Mouse (Mus musculus): Measurements from ENCODE around the gene Cdc42ep4. TPM values are rescaled to one million over a fixed set of nuclear protein-coding genes. Genes with fewer than 3 reads are reported as not detected.

Gene Cdc42ep4
- polyA plus RNA-seq, 1 experiment: not detected

DNA sequence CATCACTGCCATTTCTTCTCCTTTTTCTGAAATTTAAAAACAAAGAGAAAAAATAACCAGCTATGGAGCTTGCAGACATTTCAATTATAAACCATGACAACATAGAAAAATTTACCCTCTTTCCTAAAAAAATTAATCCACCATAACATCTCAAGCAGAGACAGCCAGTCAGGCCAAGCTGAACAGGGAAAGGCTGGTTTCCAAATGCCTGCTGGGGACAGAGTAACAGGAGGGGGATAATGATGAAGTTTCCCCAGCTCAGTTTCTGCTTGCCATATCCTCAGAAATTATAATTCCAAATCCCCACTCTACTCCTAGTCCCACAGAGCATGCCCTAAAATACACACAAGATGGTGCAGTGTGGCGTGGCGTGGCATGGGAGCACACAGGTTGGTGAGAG, 74.3 kb downstream of the Cdc42ep4 start:
- Histone ChIP-seq H3K27ac (ENCODE audit: insufficient read depth, low read depth, low read length) (no peak overlapping the region), H3K4me1 (ENCODE audit: control insufficient read depth, insufficient read depth, low read length) (peaks cover 5% of the 10 kb centered on the region; the same call in 1 of the 2 replicates), H3K4me3 (ENCODE audit: insufficient read depth, low read depth, low read length) (no peak overlapping the region)
- TF ChIP-seq POLR2A (IDR thresholded peaks at IDR 0.05; ENCODE audit: insufficient read depth, low read depth, low read length) (no peak), CTCF (IDR thresholded peaks at IDR 0.05; ENCODE audit: insufficient read depth, low read depth, low read length) (no peak)
- WGBS: 96% methylated on average over 2 of the region's 2 CpGs

Other genes with a start within 250 kb of the Cdc42ep4 start
- not detected in 2 replicates for gene Sstr2, start 132.5 kb downstream of the Cdc42ep4 start, polyA plus RNA-seq (2012; ENCODE audit: insufficient read depth, insufficient read length, low replicate concordance, missing spikeins)
- gene Cog1, start 102.7 kb downstream of the Cdc42ep4 start, polyA plus RNA-seq (2012; ENCODE audit: insufficient read depth, insufficient read length, low replicate concordance, missing spikeins): not detected in 2 replicates
- gene Slc39a11, start 101.8 kb downstream of the Cdc42ep4 start, polyA plus RNA-seq (2012; ENCODE audit: insufficient read depth, insufficient read length, low replicate concordance, missing spikeins): not detected in 2 replicates
- gene Fam104a, start 67.7 kb downstream of the Cdc42ep4 start, polyA plus RNA-seq (2012; ENCODE audit: insufficient read depth, insufficient read length, low replicate concordance, missing spikeins): not detected in 2 replicates
- not detected in 2 replicates for gene D11Wsu47e, start 67.5 kb downstream of the Cdc42ep4 start, polyA plus RNA-seq (2012; ENCODE audit: insufficient read depth, insufficient read length, low replicate concordance, missing spikeins)
- gene Cpsf4l, start 41.9 kb downstream of the Cdc42ep4 start, polyA plus RNA-seq (2012; ENCODE audit: insufficient read depth, insufficient read length, low replicate concordance, missing spikeins): not detected in 2 replicates

All from olfactory bulb, adult 2 months (tissue).